Mouse (Mus musculus) retina, adult 2 months (tissue): ENCODE measurements around the gene Ccl27a.

Source experiments
- DNase-seq: peaks from one replicate; pipeline ENCODE4 v3.0.0-alpha.2; 2012; ENCODE audit warnings: low read depth, low spot score

Gene Ccl27a

GRCm38 (mm10) chr4:41755338-41756305 lies 18.4 kb downstream of the Ccl27a start, which contains the start of gene Sigmar1:
TSS of gene Sigmar1 (minus strand) at chr4:41756157.
- DNase-seq = peak; percentile 68

- DNase-seq = no peak
Measured at GRCm38 (mm10) chr4:41754797-41755337, 19.2 kb downstream of the Ccl27a start, which contains the start of gene Galt. TSS of gene Galt (plus strand) at chr4:41755228.

GRCm38 (mm10) chr4:41745021-41745420 lies 29.0 kb downstream of the Ccl27a start:
- DNase-seq = no peak

- no peak for DNase-seq
Measured at GRCm38 (mm10) chr4:41744131-41744530, 29.9 kb downstream of the Ccl27a start.

- DNase-seq = peak; percentile 92
Measured at GRCm38 (mm10) chr4:41741158-41741560, 32.9 kb downstream of the Ccl27a start.

- DNase-seq = no peak
Measured at GRCm38 (mm10) chr4:41740380-41741157, 33.5 kb downstream of the Ccl27a start.

GRCm38 (mm10) chr4:41739260-41739659 lies 34.8 kb downstream of the Ccl27a start:
- no peak for DNase-seq

GRCm38 (mm10) chr4:41738256-41738603 lies 35.8 kb downstream of the Ccl27a start:
- DNase-seq = no peak

GRCm38 (mm10) chr4:41737602-41738255 lies 36.3 kb downstream of the Ccl27a start:
- no peak for DNase-seq

- no peak for DNase-seq
Measured at GRCm38 (mm10) chr4:41731052-41731765, 42.8 kb downstream of the Ccl27a start, which contains the start of gene Arid3c. TSS of gene Arid3c (minus strand) at chr4:41731142.

- no peak for DNase-seq
Measured at GRCm38 (mm10) chr4:41726826-41727621, 47.0 kb downstream of the Ccl27a start.

- peak; percentile 87 for DNase-seq
Measured at GRCm38 (mm10) chr4:41722918-41723351, 51.1 kb downstream of the Ccl27a start, which contains the start of gene Dctn3. TSS of gene Dctn3 (minus strand) at chr4:41723170.
